Mouse (Mus musculus) v-Abl transformed pro-B cells (cell line): ENCODE data around the gene Slc9a1.

Source experiments
- in situ Hi-C, 2 experiments: fragments of 400-800 bp; cut with MboI; formaldehyde crosslinking; loops; one replicate each; pipeline ENCODE4 v1.15.1; 2025; ENCODE audit not compliant: unreplicated experiment in 2 of 2

Gene Slc9a1

DNA sequence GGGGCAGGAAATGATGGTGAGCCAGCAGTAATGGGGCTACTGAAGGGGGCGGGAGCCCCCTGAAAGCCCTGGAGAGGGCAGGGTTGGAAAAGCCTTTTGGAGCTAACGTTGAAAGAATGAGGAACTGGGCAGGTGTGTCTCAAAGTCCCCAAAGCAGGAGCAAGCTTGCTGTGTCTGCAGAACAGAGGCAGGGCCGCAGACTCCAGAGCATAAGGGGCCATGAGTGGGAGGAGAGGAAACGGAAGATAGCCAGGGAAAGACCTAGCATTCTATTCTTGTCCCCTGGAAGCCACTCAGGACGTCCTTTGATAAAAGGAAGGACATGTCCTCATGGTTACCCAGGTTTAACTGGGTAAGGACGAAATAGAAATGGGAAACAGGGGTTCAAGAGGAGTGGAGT lies 93.7 kb downstream of the Slc9a1 start:
- in situ Hi-C loops, result no loop called here

DNA sequence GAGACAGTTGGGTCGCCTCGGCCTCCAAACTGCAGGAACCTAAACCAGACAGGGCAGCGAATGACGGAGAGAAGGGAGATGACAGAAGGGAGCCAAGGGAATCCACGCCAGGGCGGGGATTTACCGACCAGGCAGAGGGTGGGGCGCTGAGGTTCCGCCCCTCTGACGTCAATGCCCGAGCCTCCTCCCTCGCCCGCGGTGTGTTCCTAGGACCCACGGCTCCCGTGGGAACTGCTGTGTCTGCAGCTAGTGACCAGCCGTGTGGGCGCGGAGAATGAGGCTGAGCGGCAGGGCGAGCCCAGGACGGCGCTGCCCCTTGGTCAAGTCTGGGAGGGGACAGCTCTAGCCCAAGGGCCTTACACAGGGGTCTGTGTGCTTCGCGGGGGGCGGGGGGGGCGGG lies 98.6 kb downstream of the Slc9a1 start:
- in situ Hi-C loops, result no loop called here

DNA sequence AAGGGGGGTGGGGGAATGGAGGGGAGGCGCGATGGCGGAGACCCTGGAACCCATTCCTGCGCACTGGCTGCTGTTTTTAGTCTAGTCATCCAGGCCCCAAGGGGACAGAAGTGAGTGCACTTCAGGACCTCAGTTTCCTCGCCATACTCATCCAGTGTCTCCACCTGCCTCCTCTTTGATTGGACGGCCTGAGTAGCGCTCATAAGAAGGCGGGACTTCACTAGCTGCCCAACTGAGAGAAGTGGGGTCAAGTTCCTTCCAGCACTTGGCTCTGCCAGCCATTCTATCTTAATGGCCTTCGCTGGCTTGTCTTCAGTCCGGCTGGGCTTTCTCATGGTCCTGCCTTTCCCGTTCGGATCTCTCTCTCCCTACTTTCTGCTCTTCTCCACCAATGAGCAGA lies 99.6 kb downstream of the Slc9a1 start:
- in situ Hi-C loops, result no loop called here

DNA sequence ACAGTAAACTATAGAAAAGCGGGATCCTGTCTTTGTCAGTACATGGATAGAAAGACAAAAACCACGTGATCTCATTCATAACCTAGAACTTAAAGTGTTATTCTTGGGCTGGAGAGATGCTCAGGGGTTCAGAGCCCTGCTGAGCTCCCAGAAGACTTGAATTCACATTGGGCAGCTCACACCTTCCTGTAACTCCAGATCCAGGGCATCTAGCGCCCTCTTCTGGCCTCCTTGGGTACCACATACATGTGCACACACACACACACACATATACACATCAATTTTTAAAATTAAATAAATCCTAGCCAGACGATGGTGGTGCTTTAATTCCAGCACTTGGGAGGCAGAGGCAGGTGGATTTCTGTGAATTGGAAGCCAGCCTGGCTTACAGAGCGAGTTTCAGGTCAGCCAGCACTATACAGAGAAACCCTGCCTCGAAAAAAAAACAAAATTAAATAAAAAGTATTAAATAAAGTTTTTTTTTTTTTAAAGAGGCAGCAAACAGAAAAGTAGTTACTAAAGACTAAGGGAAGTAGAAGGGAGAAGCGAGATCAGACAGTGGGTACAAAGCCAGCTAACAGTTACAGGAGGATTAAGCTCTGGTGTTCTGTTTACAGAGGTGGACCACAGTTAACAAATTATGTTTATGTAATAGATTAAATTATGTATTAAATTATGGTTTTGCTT lies 101.8 kb downstream of the Slc9a1 start:
- in situ Hi-C loops, result no loop called here
